In the genomic region with DNA sequence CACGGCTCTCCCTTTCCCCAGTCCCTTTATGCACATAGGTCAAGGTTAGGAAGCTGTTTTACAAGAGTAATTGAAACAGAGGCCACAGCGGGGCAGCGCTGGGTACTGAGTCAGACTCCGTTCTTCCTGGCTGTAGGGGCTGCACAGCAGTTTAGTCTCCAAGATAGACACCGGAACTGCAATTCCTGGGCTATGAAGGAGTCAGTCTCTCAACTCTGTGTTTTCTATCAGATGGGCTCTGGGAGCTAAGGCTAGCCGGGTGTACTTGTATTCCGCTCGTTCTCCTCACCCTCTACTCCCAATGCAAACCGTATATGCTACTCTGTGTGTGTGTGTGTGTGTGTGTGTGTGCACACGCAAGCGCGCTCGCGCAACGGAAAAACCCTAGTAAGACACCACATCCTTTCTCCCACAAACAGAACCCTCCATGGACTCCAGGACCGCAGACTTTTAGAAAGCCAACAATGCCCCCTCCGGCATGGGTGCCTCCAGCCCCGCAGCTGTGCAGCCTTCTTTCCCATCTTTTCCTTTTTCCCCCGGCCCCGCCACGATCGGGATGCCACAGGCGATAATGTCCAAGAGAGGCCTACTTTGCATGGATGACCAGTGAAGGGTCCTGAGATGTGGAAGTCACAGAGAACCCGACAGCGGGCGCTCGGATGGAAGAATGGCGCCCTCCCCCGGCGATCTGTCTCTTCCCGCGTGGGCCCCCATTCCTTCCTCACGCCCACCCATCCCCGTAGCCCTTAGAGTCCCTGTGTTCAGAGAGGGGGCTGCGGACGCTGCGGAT, we compare ENCODE assay signal across 7 mouse cellular contexts. TPM values are rescaled to one million over a fixed set of nuclear protein-coding genes. Genes with fewer than 3 reads are reported as not detected.
DNase-seq lines count a peak whose midpoint lies in the region; ATAC-seq and TF ChIP-seq lines count a peak whose summit lies in the region.

No protein-coding gene starts in this region.

- peak overlapping the region; percentile 91 for H3K4me3 ChIP-seq in gastrocnemius, adult 2 months
- peak overlapping the region; percentile 61 for H3K4me3 ChIP-seq in hindbrain, embryonic 16.5 days (ENCODE audit: low read length)

- no peaks in the 10 kb centered on the region for H3K9me3 ChIP-seq in hindbrain, embryonic 16.5 days (ENCODE audit: control insufficient read depth, low read length)

- peak overlapping the region; percentile 81 for H3K4me2 ChIP-seq in hindbrain, embryonic 16.5 days (ENCODE audit: low read length)

- no peaks in the 10 kb centered on the region; the same call in 1 of the 2 replicates for H3K27me3 ChIP-seq in hindbrain, embryonic 16.5 days (replicated peaks; ENCODE audit: control insufficient read depth, insufficient read depth, low read length)

- H3K27ac ChIP-seq in gastrocnemius, adult 2 months, result peak overlapping the region; percentile 89
- H3K27ac ChIP-seq in hindbrain, embryonic 16.5 days (ENCODE audit: low read depth, low read length), result peak overlapping the region; percentile 91

- intact Hi-C loops in gastrocnemius, adult 2 months (cut with DNase I), result no loop called here
- intact Hi-C loops in left cerebral cortex, postnatal 25 days (cut with DNase I), result loop anchor here (5.0 kb wide), 2 partner anchors 60 to 90 kb away; no protein-coding TSS in a partner anchor

- peak; percentile 75 for DNase-seq in adipocyte (ENCODE audit: low spot score)
- peak; percentile 85 for DNase-seq in cerebellum, postnatal 10 days
- DNase-seq in gastrocnemius, adult 2 months, result peak; percentile 53
- DNase-seq in left cerebral cortex, postnatal 25 days (ENCODE audit: low spot score in 2 of 2), result peak; percentile 61
- DNase-seq in right cerebral cortex, postnatal 4 days, result peak; percentile 81

- WGBS in hindbrain, embryonic 16.5 days, result under 1% methylated on average over 37 of the region's 37 CpGs

- peak overlapping the region; percentile 79 for H3K9ac ChIP-seq in hindbrain, embryonic 16.5 days (ENCODE audit: low read depth, low read length)

- peaks cover 23% of the 10 kb centered on the region for H3K4me1 ChIP-seq in hindbrain, embryonic 16.5 days (ENCODE audit: control insufficient read depth, insufficient read depth, low read depth, low read length)

- H3K36me3 ChIP-seq in hindbrain, embryonic 16.5 days (ENCODE audit: control insufficient read depth, insufficient read depth, low read length), result peaks cover 3% of the 10 kb centered on the region

- peak; percentile 77 for ATAC-seq in hindbrain, embryonic 16.5 days
- peak; percentile 45 for ATAC-seq in megakaryocyte progenitor cell, adult 5-6 weeks (replicated peaks; ENCODE audit: poor library complexity)

- TF ChIP-seq CTCF in gastrocnemius, adult 2 months (IDR thresholded peaks at IDR 0.05), result peak; percentile 39

RNA-seq across cellular contexts. Expression of a gene that starts 0.7 kb away (rescaled TPM):
- total RNA-seq in gastrocnemius, adult 2 months (2021), result 1 to 10 TPM; 5.5 to 8.3 TPM
- polyA plus RNA-seq in hindbrain, embryonic 16.5 days (2015; fragmentation: Nextera tagmentation; extraction: Ambion mirVana), result 4.5 and 6.5 TPM in 2 replicates
- total RNA-seq in left cerebral cortex, postnatal 25 days (2021), result 10 to 100 TPM; 37.0 to 37.3 TPM
- 17.9 and 19.2 TPM in 2 replicates for total RNA-seq in megakaryocyte progenitor cell, adult 5-6 weeks (2015)
- total RNA-seq in megakaryocyte progenitor cell, adult 5-6 weeks (2017), result 16.6 and 21.4 TPM in 2 replicates

Comparison
In these comparisons a context has a peak if more than half of its experiments do, and no peak if none do; other contexts are left out.
1. Peak in every context shown above with its lines: DNase-seq, ATAC-seq, H3K4me3 ChIP-seq and H3K27ac ChIP-seq.